Mouse (Mus musculus): ENCODE measurements around the gene Slk.

Slk gene

DNA sequence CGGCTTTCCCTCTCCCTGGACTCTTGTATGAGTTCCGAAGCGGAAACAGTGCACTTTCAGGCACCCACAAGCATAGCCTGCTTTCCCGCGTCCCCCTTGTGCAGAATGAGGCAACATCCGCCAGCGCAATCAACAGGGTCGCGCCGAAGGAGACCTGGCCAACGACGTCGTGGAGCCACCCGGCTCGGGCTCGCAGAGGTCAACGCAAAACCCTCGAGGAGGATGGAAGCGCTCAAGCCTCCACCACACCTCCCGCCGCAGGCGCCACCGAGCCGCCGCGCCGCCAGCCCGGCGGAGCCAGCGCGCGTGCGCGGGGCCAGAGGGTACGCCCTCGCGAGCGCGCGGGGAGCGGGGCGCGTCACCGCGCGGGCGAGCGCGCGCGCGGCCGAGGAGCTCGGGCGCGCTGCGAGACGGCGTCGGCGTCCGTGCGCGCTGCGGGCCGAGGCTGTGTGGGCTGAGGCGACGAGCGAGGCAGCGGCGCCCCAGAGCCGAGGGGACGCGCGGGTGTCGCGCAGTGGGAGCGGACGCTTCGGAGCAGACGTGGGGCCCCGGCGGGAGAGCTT lies at the start of gene Slk:
Slk (plus strand) TSS at position 454 of the 563 bp plus-strand sequence.
- DNase-seq (ENCODE audit: low spot score): peak; percentile 85

DNA sequence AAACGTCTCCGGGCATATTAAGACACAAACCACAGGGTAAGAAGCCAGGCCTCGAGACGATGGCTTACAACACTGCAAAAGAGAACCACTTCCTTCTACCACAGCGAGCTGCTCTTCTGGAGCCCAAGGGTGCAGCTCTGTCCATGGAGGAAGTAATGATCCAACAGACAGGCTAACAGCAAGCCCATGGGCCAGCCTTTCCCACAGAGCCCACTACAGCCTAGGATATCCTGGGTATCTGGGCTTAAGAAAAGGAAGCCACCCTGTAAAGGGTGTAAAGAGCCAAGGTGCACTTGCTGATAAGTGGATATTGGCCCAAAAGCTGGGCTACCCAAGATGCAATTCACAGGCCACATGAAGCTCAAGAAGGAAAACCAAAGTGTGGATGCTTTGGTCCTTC lies 48.2 kb upstream of the Slk start:
- DNase-seq (ENCODE audit: low spot score): peak; percentile 26

DNA sequence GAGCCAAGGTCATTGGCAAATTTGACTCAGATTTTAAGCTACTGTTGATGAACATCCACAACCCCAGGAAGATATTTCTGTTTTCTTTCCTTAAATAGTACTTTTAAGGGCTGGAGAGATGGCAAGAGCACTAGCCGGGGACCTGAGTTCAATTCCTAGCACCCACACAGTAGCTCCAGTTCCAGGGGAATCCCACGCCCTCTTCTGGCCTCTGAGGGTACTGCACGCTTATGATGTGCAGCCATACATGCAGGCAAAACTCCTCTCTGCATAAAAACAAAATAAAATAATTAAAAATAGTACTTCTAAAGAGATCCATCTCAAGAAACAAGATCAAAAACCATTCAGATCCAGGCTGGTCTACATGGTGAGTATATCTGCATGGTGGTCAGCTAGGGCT lies 47.0 kb upstream of the Slk start:
- no peak for DNase-seq (ENCODE audit: low spot score)

DNA sequence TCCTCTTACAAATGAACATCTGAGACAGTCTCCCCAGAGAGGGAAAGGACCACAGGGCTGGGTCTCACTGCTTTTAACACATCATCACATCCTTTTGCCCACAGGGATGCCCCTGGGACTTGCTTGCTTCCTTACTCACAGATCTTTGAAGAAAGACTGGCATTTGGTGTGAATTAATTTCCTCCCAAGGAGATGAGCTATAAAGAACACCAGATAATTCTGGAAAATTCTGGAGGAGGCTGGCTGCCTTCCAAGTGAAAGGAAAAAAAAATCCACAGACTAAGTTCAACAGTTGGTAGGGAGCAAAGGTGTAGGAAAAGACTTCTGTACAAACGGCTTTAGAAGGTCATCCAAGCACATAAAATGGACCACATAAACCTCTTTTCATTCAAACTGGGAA lies 45.3 kb upstream of the Slk start:
- no peak for DNase-seq (ENCODE audit: low spot score)

DNA sequence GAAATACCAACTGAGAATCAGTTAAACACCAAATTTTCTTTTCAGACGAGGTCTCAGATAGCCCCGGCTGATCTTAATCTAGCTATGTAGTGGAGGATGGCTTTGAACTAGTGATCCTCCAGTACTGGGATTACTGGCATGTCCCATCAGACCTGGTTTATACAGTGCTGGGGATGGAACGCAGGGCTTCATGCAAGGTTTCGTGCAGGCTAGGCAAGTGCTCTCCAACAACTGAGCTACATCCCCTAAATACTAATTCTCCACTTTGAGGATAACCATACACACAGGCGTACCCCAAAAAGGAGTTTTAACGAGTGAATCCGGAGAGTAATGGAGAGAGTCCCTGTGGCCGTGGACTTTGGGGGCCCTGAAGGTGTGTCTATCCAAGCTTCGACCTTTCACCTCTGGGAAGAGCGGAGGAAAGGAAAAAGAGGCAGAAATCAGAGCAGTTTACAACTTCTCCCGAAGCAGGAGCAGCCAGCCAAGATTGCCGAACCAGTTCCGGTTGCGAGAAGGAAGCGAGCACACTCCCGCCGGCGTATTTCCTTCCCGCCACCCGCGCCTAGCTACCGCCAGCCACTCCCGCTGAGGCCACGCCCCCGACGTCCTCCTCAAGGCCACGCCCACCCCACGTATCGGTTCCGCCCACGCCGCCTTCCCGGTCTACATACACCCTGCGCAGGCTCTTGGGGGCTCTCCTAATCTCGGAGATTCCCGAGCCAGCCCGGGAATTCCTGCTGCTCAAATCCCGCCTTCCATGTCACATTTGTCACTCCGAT lies 42.8 kb upstream of the Slk start:
- peak; percentile 92 for DNase-seq (ENCODE audit: low spot score)

DNA sequence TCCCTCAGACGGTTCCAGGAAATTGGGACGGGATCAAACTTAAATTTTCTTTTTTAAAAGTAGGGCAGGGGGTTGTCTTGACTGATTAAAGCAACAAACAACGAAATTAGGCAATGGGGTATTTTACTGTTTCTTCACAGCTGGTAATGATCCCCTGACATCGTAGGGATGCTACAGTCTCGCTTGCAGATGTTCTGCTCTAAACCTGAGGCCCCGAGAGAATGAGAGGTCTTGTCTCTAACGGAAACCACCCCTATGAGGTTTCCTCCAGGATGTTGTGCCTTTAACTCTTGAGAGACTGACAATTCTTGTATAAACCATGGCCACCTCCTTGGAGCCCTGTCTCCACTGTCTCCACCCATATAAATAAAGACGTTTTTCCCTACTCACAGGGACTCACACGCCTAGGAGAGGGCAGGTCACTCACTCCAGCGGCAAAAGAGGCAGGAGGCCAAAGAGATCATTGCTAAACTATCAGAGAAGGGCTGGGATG lies 42.1 kb upstream of the Slk start, which contains the start of gene Stn1:
Stn1 (minus strand) TSS at position 208 of the 493 bp plus-strand sequence.
- no peak for DNase-seq (ENCODE audit: low spot score)

DNA sequence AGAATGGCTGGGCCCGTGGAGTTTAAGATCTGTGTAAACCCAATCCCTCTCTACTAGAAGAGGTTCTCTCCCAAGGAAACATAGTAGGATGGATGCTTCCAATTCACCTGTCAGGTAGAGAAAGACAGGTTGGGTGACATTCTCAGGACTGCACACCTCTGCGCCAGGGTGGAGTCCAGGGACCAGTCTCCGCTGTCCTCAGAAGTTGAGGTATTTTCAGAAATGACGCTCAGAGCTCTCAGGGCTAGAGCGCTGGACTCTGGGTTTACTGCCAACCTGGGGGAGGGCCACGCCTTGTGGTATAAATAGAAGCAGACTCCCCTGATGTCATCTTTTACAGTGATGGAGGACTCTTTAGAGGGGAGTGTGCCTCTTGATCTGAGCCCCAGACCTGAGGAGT lies 41.6 kb upstream of the Slk start:
- DNase-seq (ENCODE audit: low spot score): no peak

DNA sequence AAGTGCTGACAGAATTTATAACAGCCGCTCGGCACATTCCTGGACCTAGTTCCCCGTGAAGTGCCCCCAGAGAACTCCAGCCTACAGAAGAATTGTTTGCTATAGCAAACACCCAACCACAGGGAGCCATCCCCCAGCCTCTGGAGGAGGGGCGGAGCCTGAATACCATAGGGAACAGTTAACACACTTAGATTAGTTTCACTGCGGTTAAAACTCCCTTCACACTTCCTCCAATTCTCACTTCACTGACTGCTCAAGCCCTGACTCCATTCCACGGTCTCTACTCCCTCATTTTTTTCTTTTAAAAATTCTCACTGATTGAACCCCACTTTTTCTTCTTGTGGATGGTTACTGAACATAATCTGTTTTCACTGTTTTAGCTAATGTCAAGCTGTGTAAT lies 40.7 kb upstream of the Slk start:
- no peak for DNase-seq (ENCODE audit: low spot score)

DNA sequence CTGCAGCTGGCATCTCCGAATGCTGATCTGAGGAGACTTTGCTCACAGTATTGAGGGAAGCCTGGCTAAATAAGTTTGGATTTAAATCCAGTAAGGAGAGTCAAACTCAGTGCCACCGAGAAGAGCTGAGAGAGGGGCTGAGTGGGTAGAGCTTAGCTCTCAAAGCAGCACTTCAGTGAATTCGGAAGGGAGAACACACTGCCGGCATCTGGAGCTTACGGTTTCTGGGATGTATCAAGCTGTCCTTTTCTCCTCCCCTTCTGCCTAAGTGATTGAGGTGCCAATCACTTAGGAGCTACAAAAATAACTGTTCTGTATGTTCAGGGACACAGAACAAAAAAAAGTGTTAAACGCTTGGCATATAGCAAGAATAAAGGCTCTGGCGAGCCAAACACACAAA lies 37.0 kb upstream of the Slk start:
- DNase-seq (ENCODE audit: low spot score): no peak

DNA sequence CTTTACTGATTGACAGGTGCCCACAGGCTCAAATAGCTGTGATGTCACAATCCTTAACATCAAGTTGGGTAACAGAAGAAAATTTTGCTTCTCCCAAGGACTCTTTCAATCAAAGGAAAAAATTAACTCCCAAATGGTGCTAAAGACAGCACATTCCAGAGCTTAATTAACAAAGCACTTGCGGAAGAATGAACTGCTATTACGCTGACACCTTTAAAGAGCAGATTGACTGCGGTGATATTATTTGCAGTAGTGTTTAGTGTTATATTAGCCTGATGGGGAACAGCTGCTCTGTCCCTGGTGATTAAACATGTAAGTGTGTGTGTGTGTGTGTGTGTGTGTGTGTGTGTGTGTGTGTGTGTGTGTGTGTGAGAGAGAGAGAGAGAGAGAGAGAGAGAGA lies 34.4 kb upstream of the Slk start:
- DNase-seq (ENCODE audit: low spot score): no peak

DNA sequence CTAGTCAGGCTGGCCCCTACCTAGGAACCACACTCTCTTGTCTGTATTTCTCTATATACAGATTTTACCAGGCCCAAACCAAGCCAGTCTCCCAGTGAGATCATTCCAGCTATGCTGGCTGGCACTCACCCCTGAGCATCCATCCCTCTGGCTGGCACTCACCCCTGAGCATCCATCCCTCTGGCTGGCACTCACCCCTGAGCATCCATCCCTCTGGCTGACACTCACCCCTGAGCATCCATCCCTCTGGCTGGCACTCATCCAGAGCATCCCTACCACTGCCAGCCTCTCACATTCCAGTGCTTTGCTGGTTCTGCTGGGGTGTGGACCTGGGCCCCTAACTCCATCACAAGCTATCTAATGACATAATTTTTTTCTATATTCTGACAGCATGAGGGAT lies 34.0 kb upstream of the Slk start:
- DNase-seq (ENCODE audit: low spot score): no peak

DNA sequence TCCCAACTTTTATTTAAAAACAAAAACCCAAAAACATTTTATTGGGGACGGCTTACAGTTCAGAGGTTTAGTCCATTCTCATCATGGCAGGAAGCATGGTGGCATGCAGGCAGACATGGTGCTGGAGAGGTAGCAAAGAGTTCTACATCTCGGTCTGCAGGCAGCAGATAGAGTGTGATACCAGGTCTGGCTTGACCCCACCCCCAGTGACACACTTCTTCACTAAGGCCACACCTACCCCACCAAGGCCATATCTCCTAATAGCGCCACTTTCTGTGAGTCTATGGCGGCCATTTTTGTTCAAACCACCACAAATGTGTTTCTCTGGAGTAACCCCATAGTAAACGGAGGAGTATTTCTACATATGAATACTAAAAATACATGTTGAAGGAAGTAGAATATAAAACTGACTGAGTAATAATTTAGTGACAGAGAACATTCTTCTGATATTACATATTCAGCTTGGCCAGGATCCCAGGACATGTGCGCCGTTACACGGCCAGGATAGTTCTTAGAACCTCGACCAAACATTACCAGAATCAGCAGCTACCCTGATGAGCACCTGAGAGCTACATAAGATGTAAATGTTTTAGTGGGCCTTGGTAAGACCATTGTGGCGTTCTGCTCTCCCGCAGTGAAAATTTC lies 30.9 kb upstream of the Slk start:
- no peak for DNase-seq (ENCODE audit: low spot score)

DNA sequence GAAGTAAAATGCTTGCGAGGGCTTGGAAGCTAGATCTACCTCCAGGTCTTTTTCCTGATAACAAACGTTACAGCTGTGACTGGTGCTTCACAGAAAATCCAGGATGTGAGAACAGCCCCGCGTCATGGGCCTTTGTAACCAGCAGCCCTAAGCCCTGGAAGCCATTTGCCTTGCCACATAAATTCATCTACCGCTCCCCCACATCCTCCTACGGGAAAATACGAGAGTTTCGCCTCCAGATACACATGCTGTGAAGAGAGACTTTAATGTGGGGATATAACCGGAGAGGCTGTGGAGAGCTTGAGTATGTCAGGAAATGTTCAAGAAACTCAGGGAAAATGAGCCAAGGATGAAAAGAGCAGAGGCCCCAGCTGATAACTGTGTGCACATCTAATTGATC lies 30.3 kb upstream of the Slk start:
- no peak for DNase-seq (ENCODE audit: low spot score)

DNA sequence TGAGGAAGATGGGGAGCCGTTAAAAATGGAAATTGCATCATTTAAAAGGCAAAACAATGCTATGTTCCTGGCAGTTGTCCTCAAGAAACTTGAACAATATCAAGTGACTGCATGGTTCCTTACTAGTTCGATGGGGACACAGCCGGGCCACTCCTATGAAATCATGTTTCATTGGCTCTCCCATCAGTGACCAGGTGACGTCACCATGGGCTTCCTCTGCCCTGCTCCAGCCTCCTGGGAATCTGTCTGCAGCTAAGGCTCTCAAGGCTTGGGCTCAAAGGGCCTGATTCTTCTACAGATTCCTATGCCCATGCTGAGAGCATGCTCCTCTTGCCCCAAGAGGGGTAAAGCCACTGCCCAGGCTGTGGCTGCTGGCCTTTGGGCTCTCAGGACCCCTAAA lies 29.9 kb upstream of the Slk start:
- no peak for DNase-seq (ENCODE audit: low spot score)

DNA sequence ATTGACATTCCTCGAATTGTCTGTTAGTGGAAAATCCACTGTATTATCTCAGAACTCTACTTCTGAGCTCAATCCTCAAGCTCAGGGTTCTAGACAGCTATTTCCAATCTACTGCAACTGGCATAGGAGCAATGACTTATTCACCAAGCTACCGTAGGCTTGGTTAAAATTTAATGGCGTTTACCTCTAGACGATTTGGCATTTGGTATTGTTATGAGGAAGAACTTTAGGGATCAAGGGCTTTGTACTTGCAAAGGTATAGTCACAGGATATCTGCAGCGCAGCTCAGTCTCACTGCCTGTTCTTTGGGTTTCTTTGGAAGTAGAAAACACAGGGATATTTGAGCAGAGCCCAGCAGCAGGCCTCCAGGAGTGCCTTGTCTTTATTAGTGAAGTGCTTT lies 20.3 kb upstream of the Slk start:
- DNase-seq (ENCODE audit: low spot score): no peak

DNA sequence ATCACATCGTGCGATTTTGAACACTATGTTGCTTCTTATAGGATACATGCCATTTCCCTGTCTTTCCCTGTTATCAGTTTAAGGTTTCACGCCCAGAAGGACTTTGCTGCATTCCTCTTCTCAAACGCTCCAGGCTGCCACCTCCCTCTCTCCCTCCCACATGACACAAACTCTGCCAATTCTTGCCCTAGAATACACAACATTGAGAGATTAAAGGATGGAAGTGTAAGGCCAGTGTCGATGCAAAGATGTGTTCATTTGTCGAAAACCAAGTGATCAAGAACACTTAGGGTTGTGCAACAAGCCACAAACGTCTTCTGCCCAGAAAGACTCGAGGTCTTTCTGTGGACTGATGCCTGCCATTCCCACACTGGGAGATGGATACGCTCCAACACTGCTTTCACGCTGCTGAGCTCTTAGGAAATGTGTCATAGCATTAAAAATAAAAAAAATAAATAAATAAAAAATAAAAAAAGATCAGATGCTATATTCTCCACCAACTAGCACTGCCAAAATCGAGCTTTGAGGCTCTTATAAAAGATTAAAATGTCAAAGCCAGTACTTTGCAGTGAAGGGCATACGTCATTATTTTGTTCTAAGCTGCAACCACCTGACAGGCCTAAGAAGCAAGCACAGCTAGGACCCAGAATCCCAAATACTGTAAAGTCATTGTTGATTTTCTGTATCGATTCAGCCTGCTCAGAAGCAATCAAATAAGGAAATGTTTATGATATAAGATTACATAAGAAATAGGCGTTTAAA lies 19.5 kb upstream of the Slk start:
- no peak for DNase-seq (ENCODE audit: low spot score)

DNA sequence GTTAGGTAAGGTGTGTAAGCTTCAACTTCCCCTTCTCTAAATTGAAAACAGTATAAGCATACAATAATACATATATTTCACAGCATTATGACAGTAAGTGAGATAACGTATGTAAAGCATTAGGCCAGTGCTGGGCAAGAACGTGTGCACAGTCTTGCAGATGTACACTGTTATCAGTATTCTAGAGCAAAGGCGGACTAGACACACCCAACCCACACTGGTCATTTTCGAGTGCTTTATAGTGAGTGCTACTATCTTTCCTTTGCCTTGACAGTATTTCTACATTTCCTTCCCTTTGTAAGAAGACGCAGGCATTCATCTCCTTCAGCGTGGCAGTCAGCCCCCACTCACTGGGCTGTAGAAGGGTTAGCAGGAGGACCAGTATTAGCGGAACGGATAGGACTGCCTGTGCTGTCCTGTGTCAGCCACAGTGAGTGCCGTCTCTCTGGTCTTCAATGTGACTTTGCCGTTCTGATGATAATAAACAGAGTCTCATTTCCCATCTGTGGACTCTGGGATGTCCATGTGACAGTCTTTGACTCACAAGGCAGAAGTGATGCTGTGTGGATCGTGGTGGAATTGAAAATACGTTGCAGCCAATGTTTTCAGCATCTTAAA lies 18.8 kb upstream of the Slk start:
- DNase-seq (ENCODE audit: low spot score): no peak

DNA sequence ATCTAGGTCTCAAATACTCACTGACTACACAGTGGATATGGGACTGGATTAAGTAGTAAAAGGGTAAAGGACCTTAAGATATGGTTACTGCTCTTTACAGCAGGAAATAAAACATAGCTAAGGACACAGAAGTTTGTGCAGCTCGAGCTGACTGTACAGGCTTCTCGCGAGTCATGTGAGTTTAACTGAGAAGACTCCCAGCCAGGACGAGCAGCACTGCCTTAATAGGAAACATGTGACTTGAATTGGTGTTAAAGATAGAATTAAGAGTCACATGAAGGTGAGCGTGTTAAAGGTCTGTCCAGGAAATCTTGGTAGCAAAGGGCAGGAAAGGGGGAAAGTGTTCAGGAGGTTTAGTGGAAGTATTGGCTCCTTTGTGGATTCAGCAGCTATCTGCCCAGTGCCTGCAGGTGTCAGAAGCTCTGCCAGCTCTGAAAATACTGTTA lies 17.5 kb upstream of the Slk start:
- DNase-seq (ENCODE audit: low spot score): no peak

DNA sequence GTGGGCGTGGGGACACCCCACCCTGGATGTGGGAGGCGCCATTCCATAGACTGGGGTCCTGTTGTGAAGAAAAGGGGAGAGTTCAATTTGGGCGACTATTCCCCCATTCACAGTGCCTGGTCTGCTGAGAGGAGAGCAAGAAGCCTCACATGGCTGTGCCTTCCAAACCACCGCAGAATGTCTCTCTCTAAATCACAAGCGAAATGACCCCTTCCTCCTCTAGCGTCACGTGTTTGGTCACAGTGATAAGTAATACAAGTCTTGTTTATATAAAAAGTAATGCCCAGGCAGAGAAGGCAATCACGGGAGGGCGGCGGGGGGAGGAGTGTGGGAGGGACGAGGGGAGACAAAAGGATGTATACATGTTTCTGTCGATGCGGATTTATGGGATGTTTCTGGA lies 15.8 kb upstream of the Slk start:
- no peak for DNase-seq (ENCODE audit: low spot score)

DNA sequence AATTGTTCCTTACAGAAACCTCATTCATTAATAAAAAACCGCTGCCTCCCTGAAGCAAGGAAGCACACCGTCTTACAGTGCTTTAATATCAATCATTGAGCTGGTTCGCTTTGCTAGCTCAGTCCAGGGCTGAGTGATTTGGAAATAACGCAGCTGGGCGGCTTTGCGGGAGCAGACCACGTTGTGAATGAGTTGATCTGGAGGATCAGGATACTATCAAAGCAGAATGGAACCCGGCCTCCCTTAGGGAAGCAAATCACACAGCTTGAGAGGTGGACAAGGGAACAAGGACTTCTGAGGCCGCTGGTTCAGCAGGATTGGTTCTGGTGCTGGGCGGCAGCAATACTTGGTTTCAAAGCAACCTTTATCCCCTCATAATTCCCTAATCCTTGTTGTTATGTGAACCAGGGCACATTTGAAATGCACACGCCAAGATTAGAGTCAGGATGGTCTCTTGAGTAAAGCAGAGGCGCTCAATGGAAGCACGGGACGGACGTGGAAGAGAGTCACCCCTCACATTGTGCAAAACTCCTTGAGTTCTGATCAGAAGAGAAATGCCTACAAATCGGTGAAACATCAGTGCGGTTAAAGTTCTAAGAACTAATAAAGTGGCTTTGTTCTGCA lies 14.3 kb upstream of the Slk start:
- DNase-seq (ENCODE audit: low spot score): no peak

DNA sequence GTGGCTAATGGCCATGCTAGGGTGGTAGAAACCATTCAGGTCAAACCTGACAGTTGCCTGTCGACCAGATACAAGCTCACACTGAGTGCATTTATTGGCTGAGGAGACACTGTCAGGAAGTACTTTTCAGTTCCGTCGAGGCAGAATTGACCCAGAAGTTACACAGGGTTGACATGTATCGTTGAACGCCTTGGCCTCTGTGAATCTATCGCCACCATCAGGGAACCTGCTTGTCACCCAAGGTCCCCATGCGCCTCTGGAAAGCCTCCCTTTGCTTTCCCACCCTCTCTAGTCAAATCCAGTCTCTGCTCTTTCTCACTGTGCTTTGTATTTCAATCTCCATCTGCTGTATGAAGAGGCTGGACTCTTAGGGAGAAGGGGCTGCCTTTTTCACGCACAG lies 13.5 kb upstream of the Slk start:
- DNase-seq (ENCODE audit: low spot score): no peak

DNA sequence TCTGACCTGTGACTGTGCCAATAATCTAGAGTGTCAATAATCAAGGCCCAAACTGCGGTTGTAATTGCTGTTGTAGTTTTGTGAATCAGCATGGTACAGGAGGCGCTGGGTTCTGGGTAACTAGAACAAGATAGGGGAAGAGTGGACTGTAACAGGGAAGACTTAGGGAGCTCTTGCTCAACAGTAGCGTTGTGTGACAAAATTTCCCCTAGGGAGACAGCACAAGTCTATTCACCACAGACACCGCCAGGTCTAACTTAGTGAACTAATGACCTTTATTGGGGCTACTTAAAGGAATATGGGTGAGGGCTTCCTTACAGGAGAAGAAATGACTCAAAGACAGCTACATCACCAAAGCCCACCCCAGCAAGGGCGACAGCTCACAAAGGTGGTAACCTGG lies 9.4 kb upstream of the Slk start:
- DNase-seq (ENCODE audit: low spot score): no peak
